Mouse (Mus musculus) frontal cortex, postnatal 14 days (tissue): ENCODE results near the gene Rock2.

Experiments
- DNase-seq, 2 experiments: peaks; one replicate each; pipeline ENCODE4 v3.0.0; 2022; ENCODE audit warnings: low spot score in 2 of 2

Gene Rock2

GRCm38 (mm10) chr12:16894396-16895220 is at the start of gene Rock2:
TSS of gene Rock2 (plus strand) at chr12:16894895.
- peak; percentile 58 to 60 for DNase-seq

GRCm38 (mm10) chr12:16847204-16847792 is 47.4 kb upstream of the Rock2 start:
- no peak for DNase-seq

- no peak for DNase-seq
These were observed 46.2 kb upstream of the Rock2 start for GRCm38 (mm10) chr12:16848501-16848900.

- DNase-seq: no peak
These were observed 44.9 kb upstream of the Rock2 start for GRCm38 (mm10) chr12:16849821-16850220.

GRCm38 (mm10) chr12:16850431-16851375 is 44.0 kb upstream of the Rock2 start:
- DNase-seq: peak in 1 of 2 experiments; percentile 39

- DNase-seq: no peak
These were observed 41.1 kb upstream of the Rock2 start for GRCm38 (mm10) chr12:16853431-16854165.

GRCm38 (mm10) chr12:16855632-16856305 is 38.9 kb upstream of the Rock2 start:
- DNase-seq: peak; percentile 49 to 74

GRCm38 (mm10) chr12:16856306-16856679 is 38.4 kb upstream of the Rock2 start:
- no peak for DNase-seq

GRCm38 (mm10) chr12:16858081-16858480 is 36.6 kb upstream of the Rock2 start:
- DNase-seq: no peak

GRCm38 (mm10) chr12:16859781-16860180 is 34.9 kb upstream of the Rock2 start:
- DNase-seq: no peak

GRCm38 (mm10) chr12:16860533-16860932 is 34.2 kb upstream of the Rock2 start:
- no peak for DNase-seq

- DNase-seq: no peak
These were observed 33.7 kb upstream of the Rock2 start for GRCm38 (mm10) chr12:16860961-16861360.

GRCm38 (mm10) chr12:16864477-16864876 is 30.2 kb upstream of the Rock2 start:
- no peak for DNase-seq

GRCm38 (mm10) chr12:16865871-16866270 is 28.8 kb upstream of the Rock2 start:
- DNase-seq: no peak

GRCm38 (mm10) chr12:16866460-16866859 is 28.2 kb upstream of the Rock2 start:
- DNase-seq: no peak

GRCm38 (mm10) chr12:16867306-16867705 is 27.4 kb upstream of the Rock2 start:
- no peak for DNase-seq

- no peak for DNase-seq
These were observed 26.1 kb upstream of the Rock2 start for GRCm38 (mm10) chr12:16868618-16869017.

- DNase-seq: no peak
These were observed 25.5 kb upstream of the Rock2 start for GRCm38 (mm10) chr12:16869091-16869778.

GRCm38 (mm10) chr12:16869870-16870404 is 24.8 kb upstream of the Rock2 start:
- DNase-seq: no peak
